Mouse (Mus musculus) cortical plate, adult 2 months (tissue): ENCODE measurements around the gene Tap2.

ENCODE experiments used
- CTCF ChIP-seq: fragments of 200-500 bp; IDR thresholded peaks from 2 replicates; pipeline ENCODE4 v1.5.1; 2011; ENCODE audit warnings: mild to moderate bottlenecking, control low read depth, low read length; ENCODE audit not compliant: insufficient read depth; ENCODE audit errors: extremely low read depth
- POLR2A ChIP-seq: fragments of 200-500 bp; IDR thresholded peaks from 2 replicates; pipeline ENCODE4 v1.6.1; 2011; ENCODE audit warnings: mild to moderate bottlenecking, low read length, control low read depth; ENCODE audit not compliant: insufficient read depth; ENCODE audit errors: extremely low read depth

- no peak for TF ChIP-seq POLR2A
- TF ChIP-seq CTCF = peak; percentile 37
Observed at GRCm38 (mm10) chr17:34205746-34206176, 2.4 kb downstream of the Tap2 start.
